Mouse (Mus musculus) testis, adult 10 weeks (tissue): ENCODE results near the gene Svs3a. TPM values are rescaled to one million over a fixed set of nuclear protein-coding genes. Genes with fewer than 3 reads are reported as not detected.

ENCODE experiments used
- polyA plus RNA-seq: library from polyadenylated mRNA; stranded (reverse); fragments of 350-450 nt; fragmentation: Illumina TruSeq; extraction: RNeasy Lipid Tissue Mini Kit (QIAGEN cat#74804); gene quantifications from one replicate; pipeline ENCODE4 v1.2.3, GENCODE M21; 2014; ENCODE audit warnings: low read depth, low replicate concordance

Svs3a gene
- polyA plus RNA-seq: not detected

GRCm38 (mm10) chr2:164288968-164289367 is at the start of gene Svs3a:
Gene Svs3a, plus strand, starts transcription at chr2:164289268.

GRCm38 (mm10) chr2:164256540-164256939 is 32.5 kb upstream of the Svs3a start, which contains the start of gene Svs3b:
Gene Svs3b, minus strand, starts transcription at chr2:164256640.

GRCm38 (mm10) chr2:164278359-164278758 is 10.7 kb upstream of the Svs3a start, which contains the start of gene Svs4:
Gene Svs4, minus strand, starts transcription at chr2:164278459.

GRCm38 (mm10) chr2:164316451-164316850 is 27.4 kb downstream of the Svs3a start, which contains the start of gene Svs6:
Gene Svs6, plus strand, starts transcription at chr2:164316751.

GRCm38 (mm10) chr2:164332440-164332839 is 43.4 kb downstream of the Svs3a start, which contains the start of gene Svs5:
Gene Svs5, plus strand, starts transcription at chr2:164332740.

Other genes starting within 250 kb of the Svs3a start
- gene Stk4, start 218.9 kb upstream of the Svs3a start, polyA plus RNA-seq: 62.3 TPM
- gene Tomm34, start 218.1 kb upstream of the Svs3a start, polyA plus RNA-seq: 21.5 TPM
- 0.07 TPM for gene Kcns1, start 118.2 kb upstream of the Svs3a start, polyA plus RNA-seq
- not detected for gene Wfdc5, start 106.5 kb upstream of the Svs3a start, polyA plus RNA-seq
- gene Wfdc12, start 98.7 kb upstream of the Svs3a start, polyA plus RNA-seq: not detected
- gene Wfdc15a, start 89.1 kb upstream of the Svs3a start, polyA plus RNA-seq: 104 TPM
- 0.62 TPM for gene Wfdc15b, start 67.6 kb upstream of the Svs3a start, polyA plus RNA-seq
- gene Svs2, start 50.8 kb upstream of the Svs3a start, polyA plus RNA-seq: not detected
- gene Svs3b, start 32.6 kb upstream of the Svs3a start, polyA plus RNA-seq: 0.50 TPM
- 1.5 TPM for gene Svs4, start 10.8 kb upstream of the Svs3a start, polyA plus RNA-seq
- 3.8 TPM for gene Svs6, start 27.5 kb downstream of the Svs3a start, polyA plus RNA-seq
- gene Svs5, start 43.5 kb downstream of the Svs3a start, polyA plus RNA-seq: 8.0 TPM
- 0.27 TPM for gene Slpi, start 99.8 kb downstream of the Svs3a start, polyA plus RNA-seq
- gene Rbpjl, start 113.9 kb downstream of the Svs3a start, polyA plus RNA-seq: not detected
- gene Matn4, start 115.9 kb downstream of the Svs3a start, polyA plus RNA-seq: not detected
- gene Sdc4, start 154.6 kb downstream of the Svs3a start, polyA plus RNA-seq: 23.5 TPM
- gene Sys1, start 167.7 kb downstream of the Svs3a start, polyA plus RNA-seq: 6.3 TPM
- not detected for gene Gm20458, start 171.7 kb downstream of the Svs3a start, polyA plus RNA-seq
- 308 TPM for gene Trp53tg5, start 184.5 kb downstream of the Svs3a start, polyA plus RNA-seq
- gene Dbndd2, start 196.8 kb downstream of the Svs3a start, polyA plus RNA-seq: 0.98 TPM
- 8.8 TPM for gene Pigt, start 208.3 kb downstream of the Svs3a start, polyA plus RNA-seq